Comparison of ENCODE assay signal across 12 mouse cellular contexts in the genomic region with DNA sequence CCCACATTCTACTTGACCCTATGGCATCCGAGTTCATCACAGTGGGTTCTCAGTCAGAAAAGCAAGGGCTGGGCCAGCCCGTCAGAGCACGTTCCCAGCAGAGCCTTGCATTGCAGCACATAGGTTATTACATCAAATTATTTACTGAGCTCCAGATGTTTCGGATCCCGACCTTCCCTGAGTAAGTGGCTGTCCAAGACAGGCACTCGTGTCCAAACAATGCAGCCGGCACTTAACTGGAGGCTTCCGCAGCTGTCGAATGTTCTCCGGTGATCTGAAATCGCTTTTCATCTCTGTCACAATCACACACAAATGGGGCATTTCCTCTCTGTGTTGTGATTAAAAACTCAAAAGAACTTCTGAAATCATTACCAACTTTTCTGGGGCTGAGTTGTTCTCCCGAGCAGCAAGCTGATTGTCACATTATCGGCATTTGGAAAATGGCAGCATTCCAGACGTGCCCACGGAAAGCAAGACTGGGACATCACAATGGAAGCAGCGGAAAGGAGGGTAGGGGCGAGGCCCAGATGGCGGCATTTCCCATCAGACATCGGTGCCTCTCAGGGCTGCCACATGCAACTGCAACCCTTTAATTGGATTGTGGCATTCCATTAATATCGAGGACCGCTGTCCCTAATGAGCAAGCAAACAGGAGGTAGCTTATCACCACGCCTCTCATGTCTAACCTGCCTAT.
DNase-seq lines count a peak whose midpoint lies in the region; ATAC-seq lines count a peak whose summit lies in the region.
"Had no signal": no experiment of that assay in that cellular context is flagged by ENCODE, and none has a peak within 500 bp of the region (broad histone marks: within the 10 kb centered on the region; RNA-seq: fewer than 3 reads in every experiment).

No protein-coding gene starts in this region.

- no peak overlapping the region for H3K27ac ChIP-seq in hindbrain, embryonic 16.5 days (ENCODE audit: low read depth, low read length)
- no peak overlapping the region for H3K27ac ChIP-seq in hindbrain, embryonic 11.5 days (ENCODE audit: low read depth, low read length)
- H3K27ac ChIP-seq in forebrain, embryonic 16.5 days (ENCODE audit: low read length), result no peak overlapping the region
- H3K27ac ChIP-seq: liver, embryonic 13.5 days had no signal

- H3K27me3 ChIP-seq in hindbrain, embryonic 16.5 days (replicated peaks; ENCODE audit: control insufficient read depth, insufficient read depth, low read length), result no peaks in the 10 kb centered on the region
- no peaks in the 10 kb centered on the region for H3K27me3 ChIP-seq in hindbrain, embryonic 11.5 days (ENCODE audit: control insufficient read depth, insufficient read depth, low read length)
- no peaks in the 10 kb centered on the region for H3K27me3 ChIP-seq in forebrain, embryonic 16.5 days (replicated peaks; ENCODE audit: control insufficient read depth, insufficient read depth, low read length)
- H3K27me3 ChIP-seq: liver, embryonic 13.5 days had no signal

- 51% methylated on average over 22 of the region's 22 CpGs for WGBS in hindbrain, embryonic 16.5 days
- WGBS in hindbrain, embryonic 11.5 days, result 82% methylated on average over 22 of the region's 22 CpGs
- WGBS in forebrain, embryonic 16.5 days, result 21% methylated on average over 22 of the region's 22 CpGs

- H3K4me1 ChIP-seq in hindbrain, embryonic 16.5 days (ENCODE audit: control insufficient read depth, insufficient read depth, low read depth, low read length), result no peaks in the 10 kb centered on the region
- no peaks in the 10 kb centered on the region for H3K4me1 ChIP-seq in hindbrain, embryonic 11.5 days (replicated peaks; ENCODE audit: control insufficient read depth, insufficient read depth, low read length)
- H3K4me1 ChIP-seq in forebrain, embryonic 16.5 days (replicated peaks; ENCODE audit: control insufficient read depth, insufficient read depth, low read length), result peaks cover 11% of the 10 kb centered on the region
- H3K4me1 ChIP-seq: liver, embryonic 13.5 days had no signal

- H3K4me2 ChIP-seq in hindbrain, embryonic 16.5 days (ENCODE audit: low read length), result no peak overlapping the region
- no peak overlapping the region for H3K4me2 ChIP-seq in hindbrain, embryonic 11.5 days (replicated peaks; ENCODE audit: low read depth, low read length)
- H3K4me2 ChIP-seq in forebrain, embryonic 16.5 days (ENCODE audit: low read length), result peak overlapping the region; percentile 25
- H3K4me2 ChIP-seq: liver, embryonic 13.5 days had no signal

- no peaks in the 10 kb centered on the region for H3K9me3 ChIP-seq in hindbrain, embryonic 16.5 days (ENCODE audit: control insufficient read depth, low read length)
- no peaks in the 10 kb centered on the region for H3K9me3 ChIP-seq in hindbrain, embryonic 11.5 days (ENCODE audit: control insufficient read depth, low read length)
- no peaks in the 10 kb centered on the region for H3K9me3 ChIP-seq in forebrain, embryonic 16.5 days (ENCODE audit: control insufficient read depth, low read length)
- H3K9me3 ChIP-seq: liver, embryonic 13.5 days had no signal

- DNase-seq in hindbrain, embryonic 11.5 days (ENCODE audit: low spot score), result no peak
- DNase-seq in brain, adult 2 months (ENCODE audit: low read depth, low spot score), result peak; percentile 78
- DNase-seq in lung, postnatal 14 days, result peak; percentile 46
- no peak for DNase-seq in urinary bladder, postnatal 4 days (ENCODE audit: low spot score in 2 of 2)
- no peak for DNase-seq in urinary bladder, adult 2 months (ENCODE audit: low spot score)
- no peak for DNase-seq in adrenal gland, adult 18-20 months (ENCODE audit: low spot score in 2 of 2)
- DNase-seq: cerebellum, postnatal 14 days; gastrocnemius, postnatal 25 days; liver, embryonic 13.5 days had no signal

- no peak overlapping the region for H3K4me3 ChIP-seq in hindbrain, embryonic 16.5 days (ENCODE audit: low read length)
- no peak overlapping the region for H3K4me3 ChIP-seq in hindbrain, embryonic 11.5 days (ENCODE audit: low read depth, low read length)
- H3K4me3 ChIP-seq in forebrain, embryonic 16.5 days (replicated peaks; ENCODE audit: low read length), result no peak overlapping the region
- H3K4me3 ChIP-seq: liver, embryonic 13.5 days had no signal

- no peak overlapping the region for H3K9ac ChIP-seq in hindbrain, embryonic 16.5 days (ENCODE audit: low read depth, low read length)
- no peak overlapping the region for H3K9ac ChIP-seq in hindbrain, embryonic 11.5 days (ENCODE audit: low read depth, low read length)
- no peak overlapping the region for H3K9ac ChIP-seq in forebrain, embryonic 16.5 days (replicated peaks; ENCODE audit: low read depth, low read length)
- H3K9ac ChIP-seq: liver, embryonic 13.5 days had no signal

- ATAC-seq in hindbrain, embryonic 16.5 days, result 0 out of 2 replicates have a peak, but pooled peaks have one; percentile 15
- ATAC-seq in hindbrain, embryonic 11.5 days (ENCODE audit: low FRiP score), result no peak
- peak; percentile 77 for ATAC-seq in forebrain, embryonic 16.5 days
- ATAC-seq: CD4-positive, CD25-positive, alpha-beta regulatory T cell, adult 4 months had no signal

- no peaks in the 10 kb centered on the region for H3K36me3 ChIP-seq in hindbrain, embryonic 16.5 days (ENCODE audit: control insufficient read depth, insufficient read depth, low read length)
- H3K36me3 ChIP-seq in hindbrain, embryonic 11.5 days (ENCODE audit: control insufficient read depth, insufficient read depth, low read length), result no peaks in the 10 kb centered on the region
- no peaks in the 10 kb centered on the region for H3K36me3 ChIP-seq in forebrain, embryonic 16.5 days (ENCODE audit: control insufficient read depth, insufficient read depth)
- H3K36me3 ChIP-seq: liver, embryonic 13.5 days had no signal

Comparison
In these comparisons a context has a peak if more than half of its experiments do, and no peak if none do; other contexts are left out.
1. DNase-seq: peak in brain, adult 2 months (single experiment) and lung, postnatal 14 days (single experiment); none in hindbrain, embryonic 11.5 days (single experiment), urinary bladder, postnatal 4 days (0 of 2), urinary bladder, adult 2 months (single experiment) and adrenal gland, adult 18-20 months (0 of 2).